Mouse (Mus musculus) hindbrain, embryonic 16.5 days (tissue): Measurements from ENCODE around the gene Slc25a34. TPM values are rescaled to one million over a fixed set of nuclear protein-coding genes. Genes with fewer than 3 reads are reported as not detected.

Source experiments
- ATAC-seq: fragments of 200-750 bp; cut with Nextera tagmentation; 2 replicates; pipeline ENCODE4 v1.8.0; 2017; ENCODE audit warnings: moderate TSS enrichment, moderate library complexity
- H3K27ac ChIP-seq: fragments of 300-500 bp; sonication (generic); 2 replicates; pipeline ENCODE4 v1.5.1; 2014; ENCODE audit warnings: low read depth, mild to moderate bottlenecking, control low read depth, low read length, moderate library complexity
- H3K27me3 ChIP-seq: fragments of 300-500 bp; sonication (generic); replicated peaks from 2 replicates; pipeline ENCODE4 v1.6.1; 2014; ENCODE audit warnings: low read length; ENCODE audit not compliant: control insufficient read depth, insufficient read depth
- H3K36me3 ChIP-seq: fragments of 300-500 bp; sonication (generic); 2 replicates; pipeline ENCODE4 v1.6.1; 2014; ENCODE audit warnings: mild to moderate bottlenecking, low read length, moderate library complexity, mixed read lengths; ENCODE audit not compliant: control insufficient read depth, insufficient read depth
- H3K4me1 ChIP-seq: fragments of 300-500 bp; sonication (generic); 2 replicates; pipeline ENCODE4 v1.6.1; 2014; ENCODE audit warnings: low read depth, low read length; ENCODE audit not compliant: control insufficient read depth, insufficient read depth
- H3K4me2 ChIP-seq: fragments of 300-500 bp; sonication (generic); 2 replicates; pipeline ENCODE4 v1.6.1; 2014; ENCODE audit warnings: mild to moderate bottlenecking, low read length, control low read depth, moderate library complexity
- H3K4me3 ChIP-seq: fragments of 300-500 bp; sonication (generic); 2 replicates; pipeline ENCODE4 v1.5.1; 2014; ENCODE audit warnings: mild to moderate bottlenecking, low read length, control low read depth, moderate library complexity
- H3K9ac ChIP-seq: fragments of 300-500 bp; sonication (generic); 2 replicates; pipeline ENCODE4 v1.6.1; 2014; ENCODE audit warnings: low read depth, mild to moderate bottlenecking, control low read depth, low read length, moderate library complexity
- H3K9me3 ChIP-seq: fragments of 300-500 bp; sonication (generic); 2 replicates; pipeline ENCODE4 v1.6.1; 2014; ENCODE audit warnings: mild to moderate bottlenecking, low read length, moderate library complexity; ENCODE audit not compliant: control insufficient read depth
- WGBS: fragments of 180-500 bp; shearing (Covaris S2); extraction: QIAGEN DNeasy Blood & Tissue Kit; methylation state at CpG from one replicate; pipeline ENCODE4 v1.1.7; 2014; 5-methylcytosine and 5-hydroxymethylcytosine counted together
- polyA plus RNA-seq: library from polyadenylated mRNA; unstranded; fragments of >200 nt; fragmentation: Nextera tagmentation; extraction: Ambion mirVana; gene quantifications from 2 replicates; pipeline ENCODE4 v1.2.1, GENCODE M21; 2015

Slc25a34 gene
- polyA plus RNA-seq, 1 experiment from 2014 or later = 0.81 TPM

- no peak overlapping the region for H3K4me2 ChIP-seq
- H3K27me3 ChIP-seq = no peaks in the 10 kb centered on the region
- ATAC-seq = no peak
- 90% methylated on average over 9 of the region's 9 CpGs for WGBS
- H3K27ac ChIP-seq = no peak overlapping the region
- H3K4me1 ChIP-seq = no peaks in the 10 kb centered on the region
- peaks cover 38% of the 10 kb centered on the region for H3K36me3 ChIP-seq
- H3K4me3 ChIP-seq = no peak overlapping the region
- H3K9ac ChIP-seq = no peak overlapping the region
- no peaks in the 10 kb centered on the region for H3K9me3 ChIP-seq
Observed at GRCm38 (mm10) chr4:141635991-141636390, 12.4 kb upstream of the Slc25a34 start.

GRCm38 (mm10) chr4:141632111-141632873 is 8.7 kb upstream of the Slc25a34 start:
- Histone ChIP-seq H3K27me3 (no peaks in the 10 kb centered on the region), H3K9ac (no peak overlapping the region), H3K4me1 (no peaks in the 10 kb centered on the region), H3K4me3 (no peak overlapping the region), H3K27ac (no peak overlapping the region), H3K4me2 (no peak overlapping the region), H3K36me3 (peaks cover 69% of the 10 kb centered on the region), H3K9me3 (no peaks in the 10 kb centered on the region)
- 92% methylated on average over 21 of the region's 21 CpGs for WGBS
- no peak for ATAC-seq

- Histone ChIP-seq H3K4me3 (no peak overlapping the region), H3K36me3 (peaks cover 74% of the 10 kb centered on the region), H3K27me3 (no peaks in the 10 kb centered on the region), H3K9me3 (no peaks in the 10 kb centered on the region), H3K27ac (no peak overlapping the region), H3K4me1 (no peaks in the 10 kb centered on the region), H3K9ac (no peak overlapping the region), H3K4me2 (no peak overlapping the region)
- 94% methylated on average over 20 of the region's 20 CpGs for WGBS
- ATAC-seq = no peak
Observed at GRCm38 (mm10) chr4:141631250-141631649, 7.6 kb upstream of the Slc25a34 start.

- Histone ChIP-seq H3K4me3 (no peak overlapping the region), H3K4me1 (no peaks in the 10 kb centered on the region), H3K27me3 (no peaks in the 10 kb centered on the region), H3K36me3 (peaks cover 77% of the 10 kb centered on the region), H3K27ac (no peak overlapping the region), H3K9me3 (no peaks in the 10 kb centered on the region), H3K4me2 (no peak overlapping the region), H3K9ac (no peak overlapping the region)
- WGBS = 98% methylated on average over 11 of the region's 11 CpGs
- ATAC-seq = no peak
Observed at GRCm38 (mm10) chr4:141630021-141630420, 6.4 kb upstream of the Slc25a34 start.

- Histone ChIP-seq H3K9me3 (no peaks in the 10 kb centered on the region), H3K4me3 (no peak overlapping the region), H3K27me3 (no peaks in the 10 kb centered on the region), H3K9ac (no peak overlapping the region), H3K27ac (no peak overlapping the region), H3K36me3 (peaks cover 68% of the 10 kb centered on the region), H3K4me2 (no peak overlapping the region), H3K4me1 (no peaks in the 10 kb centered on the region)
- WGBS = 86% methylated on average over 14 of the region's 14 CpGs
- no peak for ATAC-seq
Observed at GRCm38 (mm10) chr4:141628661-141629060, 5.0 kb upstream of the Slc25a34 start.

GRCm38 (mm10) chr4:141627502-141627901 is 3.9 kb upstream of the Slc25a34 start:
- WGBS = 85% methylated on average over 5 of the region's 5 CpGs
- Histone ChIP-seq H3K9ac (no peak overlapping the region), H3K4me1 (no peaks in the 10 kb centered on the region), H3K4me2 (no peak overlapping the region), H3K36me3 (peaks cover 62% of the 10 kb centered on the region), H3K9me3 (no peaks in the 10 kb centered on the region), H3K27ac (no peak overlapping the region), H3K27me3 (no peaks in the 10 kb centered on the region), H3K4me3 (no peak overlapping the region)
- ATAC-seq = no peak

- Histone ChIP-seq H3K4me2 (no peak overlapping the region), H3K27me3 (no peaks in the 10 kb centered on the region), H3K4me1 (no peaks in the 10 kb centered on the region), H3K27ac (no peak overlapping the region), H3K9ac (no peak overlapping the region), H3K4me3 (no peak overlapping the region), H3K9me3 (no peaks in the 10 kb centered on the region), H3K36me3 (peaks cover 47% of the 10 kb centered on the region)
- 87% methylated on average over 16 of the region's 16 CpGs for WGBS
- no peak for ATAC-seq
Observed at GRCm38 (mm10) chr4:141625774-141626550, 2.3 kb upstream of the Slc25a34 start.

- Histone ChIP-seq H3K36me3 (peaks cover 39% of the 10 kb centered on the region), H3K27me3 (no peaks in the 10 kb centered on the region), H3K4me2 (no peak overlapping the region), H3K27ac (no peak overlapping the region), H3K4me1 (no peaks in the 10 kb centered on the region), H3K4me3 (no peak overlapping the region), H3K9me3 (no peaks in the 10 kb centered on the region), H3K9ac (no peak overlapping the region)
- ATAC-seq = no peak
- WGBS = 75% methylated on average over 19 of the region's 19 CpGs
Observed at GRCm38 (mm10) chr4:141624983-141625773, 1.6 kb upstream of the Slc25a34 start.

- no peaks in the 10 kb centered on the region for H3K27me3 ChIP-seq
- no peak overlapping the region for H3K4me2 ChIP-seq
- no peaks in the 10 kb centered on the region for H3K4me1 ChIP-seq
- 95% methylated on average over 8 of the region's 8 CpGs for WGBS
- no peak for ATAC-seq
- H3K4me3 ChIP-seq = no peak overlapping the region
- H3K36me3 ChIP-seq = peaks cover 29% of the 10 kb centered on the region
- no peaks in the 10 kb centered on the region for H3K9me3 ChIP-seq
- no peak overlapping the region for H3K27ac ChIP-seq
- H3K9ac ChIP-seq = no peak overlapping the region
Observed at GRCm38 (mm10) chr4:141624134-141624533, 513 bp upstream of the Slc25a34 start.
